Mouse (Mus musculus): ENCODE measurements around the gene Ovca2. TPM values are rescaled to one million over a fixed set of nuclear protein-coding genes. Genes with fewer than 3 reads are reported as not detected.

Ovca2 gene
- polyA plus RNA-seq, 1 experiment, result not detected

DNA sequence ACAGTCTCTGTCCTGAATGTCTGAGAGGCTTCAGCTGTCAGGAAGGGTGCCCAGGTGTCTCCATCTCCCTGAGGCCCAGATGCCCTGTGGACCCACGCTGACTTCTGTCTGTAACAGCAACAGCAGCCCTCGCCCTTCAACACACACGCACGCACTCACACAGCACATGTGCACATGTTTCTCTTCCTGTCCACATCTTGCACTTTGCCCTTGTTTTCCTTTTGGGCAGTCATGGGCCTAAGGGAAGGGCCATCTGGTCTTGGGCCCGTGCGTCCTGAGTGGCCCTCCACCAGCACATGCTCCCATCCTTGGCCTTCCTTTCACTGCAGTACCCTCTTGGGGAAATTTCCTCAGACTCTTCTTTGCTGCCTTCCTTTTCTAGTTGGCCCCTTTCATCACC, 15.3 kb downstream of the Ovca2 start:
- H3K27ac ChIP-seq (ENCODE audit: insufficient read depth, low read depth, low read length), result no peak overlapping the region
- H3K4me3 ChIP-seq (ENCODE audit: insufficient read depth, low read depth, low read length), result no peak overlapping the region
- TF ChIP-seq POLR2A (IDR thresholded peaks at IDR 0.05; ENCODE audit: insufficient read depth, low read depth, low read length) (no peak), CTCF (IDR thresholded peaks at IDR 0.05; ENCODE audit: insufficient read depth, low read depth, low read length) (no peak)
- WGBS, result 85% methylated on average over 6 of the region's 6 CpGs
- peaks cover 15% of the 10 kb centered on the region for H3K4me1 ChIP-seq (ENCODE audit: control insufficient read depth, insufficient read depth, low read length)

DNA sequence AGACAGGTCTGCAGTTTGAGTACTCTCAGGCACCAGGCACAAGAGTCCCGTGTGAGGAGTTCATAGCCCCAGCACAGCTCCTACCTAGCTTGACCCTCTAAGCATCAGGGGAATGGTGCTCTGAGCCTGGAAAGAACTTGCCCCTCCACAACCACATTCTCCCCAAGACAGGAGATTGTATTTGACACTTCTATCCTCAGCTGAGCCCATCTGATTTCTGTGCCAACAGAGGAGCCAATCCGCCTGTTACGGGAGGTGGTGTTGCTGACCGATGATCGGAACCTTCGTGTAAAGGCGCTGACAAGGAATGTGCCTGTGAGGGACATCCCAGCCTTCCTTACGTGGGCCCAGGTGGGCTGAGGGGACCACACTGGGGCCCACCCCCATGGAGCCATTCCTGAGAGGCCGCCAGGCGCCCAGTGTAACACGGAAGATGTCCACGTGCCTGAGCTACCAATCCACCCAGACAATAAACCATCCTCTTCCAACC, 16.0 kb downstream of the Ovca2 start:
- H3K27ac ChIP-seq (ENCODE audit: insufficient read depth, low read depth, low read length), result no peak overlapping the region
- no peak for TF ChIP-seq POLR2A (IDR thresholded peaks at IDR 0.05; ENCODE audit: insufficient read depth, low read depth, low read length)
- TF ChIP-seq CTCF (IDR thresholded peaks at IDR 0.05; ENCODE audit: insufficient read depth, low read depth, low read length), result no peak
- 87% methylated on average over 12 of the region's 12 CpGs for WGBS
- peaks cover 15% of the 10 kb centered on the region for H3K4me1 ChIP-seq (ENCODE audit: control insufficient read depth, insufficient read depth, low read length)
- H3K4me3 ChIP-seq (ENCODE audit: insufficient read depth, low read depth, low read length), result no peak overlapping the region

DNA sequence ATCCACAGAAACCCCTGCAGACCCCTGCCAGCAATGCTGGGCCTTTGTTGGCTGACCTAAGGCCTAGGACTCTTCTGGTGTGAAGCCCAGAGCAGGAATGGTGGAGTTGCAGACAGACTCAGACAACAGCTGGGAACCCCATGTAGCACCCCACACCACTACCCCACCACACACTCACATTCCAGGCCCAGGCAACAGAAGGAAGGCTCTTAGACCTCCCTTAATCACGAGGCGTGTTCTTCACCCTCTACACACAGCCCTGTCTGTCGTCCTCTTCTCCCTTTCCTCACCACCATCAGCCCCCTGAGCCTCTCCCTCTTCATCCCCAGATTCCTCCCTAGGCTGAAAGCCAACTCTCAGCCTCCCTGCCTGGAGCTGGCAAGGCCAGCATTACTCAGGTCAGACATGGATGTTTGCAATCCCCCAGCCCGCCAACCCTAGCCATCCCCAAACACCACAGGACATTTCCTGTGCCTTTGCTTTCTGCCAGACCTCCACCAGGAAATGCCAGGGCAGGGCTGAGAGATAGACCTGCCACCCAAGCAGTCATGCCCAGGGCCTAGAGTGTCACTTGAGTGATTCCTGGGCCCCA, 17.1 kb downstream of the Ovca2 start:
- Histone ChIP-seq H3K4me3 (ENCODE audit: insufficient read depth, low read depth, low read length) (no peak overlapping the region), H3K27ac (ENCODE audit: insufficient read depth, low read depth, low read length) (no peak overlapping the region), H3K4me1 (ENCODE audit: control insufficient read depth, insufficient read depth, low read length) (peaks cover 10% of the 10 kb centered on the region)
- TF ChIP-seq POLR2A (IDR thresholded peaks at IDR 0.05; ENCODE audit: insufficient read depth, low read depth, low read length) (no peak), CTCF (IDR thresholded peaks at IDR 0.05; ENCODE audit: insufficient read depth, low read depth, low read length) (no peak)
- 77% methylated on average over 4 of the region's 4 CpGs for WGBS

DNA sequence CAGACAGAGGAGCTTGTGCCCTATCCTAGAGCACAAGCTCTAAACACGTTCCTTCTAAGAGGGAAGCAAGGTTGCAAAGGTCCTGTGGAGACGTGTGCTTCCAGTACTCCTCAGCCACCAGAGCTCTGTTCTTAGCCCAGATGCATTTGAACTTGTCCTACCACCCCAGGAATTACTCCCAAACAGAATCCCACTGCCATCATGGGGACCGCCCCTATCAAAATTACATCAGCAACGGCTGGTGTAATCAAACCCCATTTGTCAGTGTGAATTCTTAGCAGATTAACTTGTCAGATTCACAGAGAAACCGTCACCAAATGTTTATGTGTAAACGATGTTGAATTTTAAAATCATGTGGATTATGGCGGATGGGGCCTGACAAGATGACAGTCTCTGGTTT, 17.7 kb downstream of the Ovca2 start:
- H3K4me3 ChIP-seq (ENCODE audit: insufficient read depth, low read depth, low read length), result no peak overlapping the region
- 83% methylated on average over 7 of the region's 7 CpGs for WGBS
- no peak overlapping the region for H3K27ac ChIP-seq (ENCODE audit: insufficient read depth, low read depth, low read length)
- TF ChIP-seq POLR2A (IDR thresholded peaks at IDR 0.05; ENCODE audit: insufficient read depth, low read depth, low read length), result no peak
- TF ChIP-seq CTCF (IDR thresholded peaks at IDR 0.05; ENCODE audit: insufficient read depth, low read depth, low read length), result no peak
- peaks cover 11% of the 10 kb centered on the region for H3K4me1 ChIP-seq (ENCODE audit: control insufficient read depth, insufficient read depth, low read length)

DNA sequence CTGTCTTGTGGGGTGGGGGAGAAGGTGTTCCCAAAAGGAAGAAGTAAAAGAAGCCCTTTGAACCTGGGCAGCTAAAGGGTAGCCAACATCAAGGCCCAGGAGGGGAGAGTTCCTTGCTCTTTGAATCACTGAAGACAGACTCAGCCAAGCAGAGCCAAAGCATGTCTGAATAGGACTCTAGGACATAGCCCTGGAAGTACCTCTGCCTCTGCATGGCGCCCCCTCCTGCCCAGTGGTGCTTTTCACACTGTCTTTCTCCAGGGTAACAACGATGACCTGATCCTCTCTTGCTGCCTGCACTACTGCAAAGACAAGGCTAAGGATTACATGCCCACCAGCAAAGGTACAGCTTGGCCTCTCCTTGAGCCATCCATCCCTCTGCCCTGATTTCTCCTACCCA, 19.1 kb downstream of the Ovca2 start:
- no peak overlapping the region for H3K4me3 ChIP-seq (ENCODE audit: insufficient read depth, low read depth, low read length)
- TF ChIP-seq CTCF (IDR thresholded peaks at IDR 0.05; ENCODE audit: insufficient read depth, low read depth, low read length) (no peak), POLR2A (IDR thresholded peaks at IDR 0.05; ENCODE audit: insufficient read depth, low read depth, low read length) (no peak)
- H3K27ac ChIP-seq (ENCODE audit: insufficient read depth, low read depth, low read length), result no peak overlapping the region
- 75% methylated on average over 2 of the region's 2 CpGs for WGBS
- peaks cover 8% of the 10 kb centered on the region for H3K4me1 ChIP-seq (ENCODE audit: control insufficient read depth, insufficient read depth, low read length)

DNA sequence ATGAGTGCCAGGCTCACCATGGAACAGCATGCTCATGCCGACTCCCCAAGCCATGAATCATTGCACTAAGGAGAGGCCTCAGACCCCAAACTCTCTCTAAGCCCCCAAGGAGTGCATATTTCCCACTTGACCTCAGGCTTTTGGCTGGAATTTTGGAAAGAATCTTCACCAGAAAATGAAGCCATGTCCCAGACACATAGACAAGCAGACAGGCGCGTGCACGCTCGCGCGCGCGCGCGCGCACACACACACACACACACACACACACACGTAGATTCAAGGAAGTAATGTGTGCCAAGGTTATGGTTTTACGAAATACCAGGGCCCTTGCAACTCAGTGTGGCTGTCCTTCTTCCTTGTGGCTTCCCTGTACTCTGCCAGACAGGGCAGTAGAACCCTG, 20.2 kb downstream of the Ovca2 start:
- Histone ChIP-seq H3K4me1 (ENCODE audit: control insufficient read depth, insufficient read depth, low read length) (peaks cover 8% of the 10 kb centered on the region), H3K4me3 (ENCODE audit: insufficient read depth, low read depth, low read length) (no peak overlapping the region), H3K27ac (ENCODE audit: insufficient read depth, low read depth, low read length) (no peak overlapping the region)
- TF ChIP-seq CTCF (IDR thresholded peaks at IDR 0.05; ENCODE audit: insufficient read depth, low read depth, low read length) (no peak), POLR2A (IDR thresholded peaks at IDR 0.05; ENCODE audit: insufficient read depth, low read depth, low read length) (no peak)
- WGBS, result 94% methylated on average over 14 of the region's 14 CpGs

DNA sequence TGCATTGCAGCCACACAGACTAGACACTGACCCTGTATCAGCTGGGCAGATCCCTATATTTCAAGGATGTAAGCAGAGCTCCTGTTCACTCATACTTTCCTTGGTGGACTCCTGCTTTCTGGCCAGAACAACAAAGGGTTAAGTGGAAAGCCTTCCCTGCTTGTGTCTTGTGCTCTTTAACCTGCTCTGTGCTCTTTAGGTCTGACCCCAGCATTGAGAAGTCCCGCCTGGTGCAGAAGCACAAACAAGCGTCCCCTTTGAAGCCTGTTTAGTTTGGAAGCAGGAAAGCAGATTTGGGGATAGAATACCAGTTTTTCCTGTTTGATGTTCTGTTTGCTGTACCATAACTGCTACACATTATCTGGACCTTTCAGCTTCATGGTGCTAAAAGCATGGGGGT, 20.7 kb downstream of the Ovca2 start:
- TF ChIP-seq CTCF (IDR thresholded peaks at IDR 0.05; ENCODE audit: insufficient read depth, low read depth, low read length) (no peak), POLR2A (IDR thresholded peaks at IDR 0.05; ENCODE audit: insufficient read depth, low read depth, low read length) (no peak)
- no peak overlapping the region for H3K4me3 ChIP-seq (ENCODE audit: insufficient read depth, low read depth, low read length)
- 81% methylated on average over 2 of the region's 2 CpGs for WGBS
- peaks cover 8% of the 10 kb centered on the region for H3K4me1 ChIP-seq (ENCODE audit: control insufficient read depth, insufficient read depth, low read length)
- no peak overlapping the region for H3K27ac ChIP-seq (ENCODE audit: insufficient read depth, low read depth, low read length)

DNA sequence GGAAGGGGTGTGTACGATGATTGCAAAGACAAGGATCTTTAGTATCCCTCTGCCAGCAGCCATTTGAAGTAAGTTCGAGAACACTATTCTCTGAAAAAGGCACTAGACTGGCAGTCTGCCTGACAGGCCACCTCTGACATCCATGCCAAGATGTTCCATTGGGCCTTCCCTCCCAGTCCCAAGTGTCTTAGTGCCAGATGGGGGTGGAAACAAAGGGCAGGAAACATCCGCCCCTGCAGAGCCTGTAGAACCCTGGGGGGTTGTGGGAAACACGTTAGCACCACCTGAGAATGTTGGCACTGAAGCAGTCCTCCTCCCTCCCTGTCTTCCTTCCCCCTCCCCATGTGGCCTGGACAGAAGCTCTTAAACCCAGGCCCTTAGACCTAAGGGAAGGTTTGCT, 21.6 kb downstream of the Ovca2 start:
- no peak overlapping the region for H3K27ac ChIP-seq (ENCODE audit: insufficient read depth, low read depth, low read length)
- TF ChIP-seq POLR2A (IDR thresholded peaks at IDR 0.05; ENCODE audit: insufficient read depth, low read depth, low read length) (no peak), CTCF (IDR thresholded peaks at IDR 0.05; ENCODE audit: insufficient read depth, low read depth, low read length) (no peak)
- peaks cover 8% of the 10 kb centered on the region for H3K4me1 ChIP-seq (ENCODE audit: control insufficient read depth, insufficient read depth, low read length)
- WGBS, result 52% methylated on average over 4 of the region's 4 CpGs
- H3K4me3 ChIP-seq (ENCODE audit: insufficient read depth, low read depth, low read length), result no peak overlapping the region

DNA sequence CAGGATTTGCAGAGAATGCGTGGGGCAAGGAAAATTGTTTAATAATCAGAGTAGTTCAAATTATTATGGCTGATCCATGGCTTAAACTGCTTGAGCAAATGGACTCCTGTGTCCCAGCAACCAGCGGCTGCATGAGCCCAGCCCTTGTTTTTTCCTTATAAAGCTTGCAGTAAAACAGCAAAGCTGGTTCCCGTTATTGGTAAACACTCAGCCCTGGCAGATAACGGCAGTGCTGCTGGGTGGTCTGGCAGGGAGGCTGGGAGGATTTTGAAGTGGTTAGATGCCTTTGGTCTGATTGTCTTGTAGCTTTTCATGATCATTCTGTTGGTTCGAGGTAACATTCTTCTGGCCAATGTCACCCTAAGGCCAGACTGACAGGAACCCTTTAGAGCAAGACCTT, 22.2 kb downstream of the Ovca2 start:
- Histone ChIP-seq H3K27ac (ENCODE audit: insufficient read depth, low read depth, low read length) (no peak overlapping the region), H3K4me3 (ENCODE audit: insufficient read depth, low read depth, low read length) (no peak overlapping the region), H3K4me1 (ENCODE audit: control insufficient read depth, insufficient read depth, low read length) (peaks cover 8% of the 10 kb centered on the region)
- 62% methylated on average over 5 of the region's 5 CpGs for WGBS
- TF ChIP-seq CTCF (IDR thresholded peaks at IDR 0.05; ENCODE audit: insufficient read depth, low read depth, low read length) (no peak), POLR2A (IDR thresholded peaks at IDR 0.05; ENCODE audit: insufficient read depth, low read depth, low read length) (no peak)

All from olfactory bulb, adult 2 months (tissue).